8 mouse cellular contexts compared by ENCODE assay signal in genomic region chr5:115165895-115166814, GRCm38 (mm10). TPM values are rescaled to one million over a fixed set of nuclear protein-coding genes. Genes with fewer than 3 reads are reported as not detected.
DNase-seq lines count a peak whose midpoint lies in the region; ATAC-seq and TF ChIP-seq lines count a peak whose summit lies in the region.

No protein-coding gene starts in this region.

- no peak overlapping the region for H3K4me3 ChIP-seq in kidney, embryonic 16.5 days (ENCODE audit: low read length)
- no peak overlapping the region for H3K4me3 ChIP-seq in small intestine, adult 2 months (ENCODE audit: low read depth, low read length)

- peak; percentile 33 for DNase-seq in adrenal gland, postnatal 25 days
- no peak for DNase-seq in adrenal gland, adult 18-20 months (ENCODE audit: low spot score in 2 of 2)
- DNase-seq in 416B (ENCODE audit: low read depth), result peak; percentile 86
- DNase-seq in cerebellum, postnatal 25 days, result peak; percentile 64 to 77
- DNase-seq in ovary, postnatal 14 days (ENCODE audit: low spot score), result no peak
- DNase-seq in lung, postnatal 36 days, result no peak

- no peak overlapping the region for H3K4me2 ChIP-seq in kidney, embryonic 16.5 days (replicated peaks; ENCODE audit: low read depth, low read length)

- TF ChIP-seq CTCF in small intestine, adult 2 months (IDR thresholded peaks at IDR 0.05; ENCODE audit: extremely low read depth, insufficient read length, insufficient replicate concordance, low read depth, low read length), result no peak

- no peaks in the 10 kb centered on the region for H3K27me3 ChIP-seq in kidney, embryonic 16.5 days (ENCODE audit: insufficient read depth, low read length)
- no peaks in the 10 kb centered on the region for H3K27me3 ChIP-seq in small intestine, adult 2 months (ENCODE audit: control insufficient read depth, insufficient read depth, low read length)

- no peaks in the 10 kb centered on the region for H3K9me3 ChIP-seq in kidney, embryonic 16.5 days (ENCODE audit: low read length)

- ATAC-seq in kidney, embryonic 16.5 days (ENCODE audit: low FRiP score, low TSS enrichment), result peak; percentile 32

- WGBS in kidney, embryonic 16.5 days, result 46% methylated on average over 11 of the region's 11 CpGs
- 23% methylated on average over 11 of the region's 11 CpGs for WGBS in small intestine, adult 2 months

- H3K36me3 ChIP-seq in kidney, embryonic 16.5 days (ENCODE audit: insufficient read depth, low read length), result no peaks in the 10 kb centered on the region
- H3K36me3 ChIP-seq in small intestine, adult 2 months (ENCODE audit: control insufficient read depth, insufficient read depth, low read length), result no peaks in the 10 kb centered on the region

- H3K27ac ChIP-seq in kidney, embryonic 16.5 days (ENCODE audit: low read length), result peak overlapping the region; percentile 85
- H3K27ac ChIP-seq in small intestine, adult 2 months (ENCODE audit: insufficient read depth, low read depth, low read length), result 0 out of 2 replicates have a peak overlapping the region, but pooled peaks have one; percentile 0

- H3K4me1 ChIP-seq in kidney, embryonic 16.5 days (ENCODE audit: insufficient read depth, low read length), result peaks cover 35% of the 10 kb centered on the region
- H3K4me1 ChIP-seq in small intestine, adult 2 months (ENCODE audit: control insufficient read depth, insufficient read depth, insufficient read length, low read length), result peaks cover 15% of the 10 kb centered on the region

- no peak for TF ChIP-seq POLR2A in small intestine, adult 2 months (IDR thresholded peaks at IDR 0.05; ENCODE audit: low read depth, low read length)

- H3K9ac ChIP-seq in kidney, embryonic 16.5 days (replicated peaks; ENCODE audit: low read length), result peak overlapping the region; percentile 31

RNA-seq across cellular contexts. Expression of gene Mlec, which starts 8.2 kb away (rescaled TPM):
- total RNA-seq in adrenal gland, postnatal 25 days (2021), result 139 and 194 TPM in 2 replicates
- 100 to 1,000 TPM; 173 to 221 TPM for total RNA-seq in adrenal gland, adult 18-20 months (2021)
- polyA plus RNA-seq in kidney, embryonic 16.5 days (2015; fragmentation: Nextera tagmentation; extraction: Ambion mirVana), result 85.0 and 86.2 TPM in 2 replicates
- polyA plus RNA-seq in small intestine, adult 2 months (2012; rRNA removed), result 56.0 and 78.3 TPM in 2 replicates

RNA-seq across cellular contexts. Expression of gene Cabp1, which starts 28.0 kb away (rescaled TPM):
- total RNA-seq in adrenal gland, postnatal 25 days (2021), result 36.4 and 44.4 TPM in 2 replicates
- 10 to 100 TPM; 28.4 to 34.3 TPM for total RNA-seq in adrenal gland, adult 18-20 months (2021)
- polyA plus RNA-seq in kidney, embryonic 16.5 days (2015; fragmentation: Nextera tagmentation; extraction: Ambion mirVana), result 1.3 TPM in 2 replicates
- 0.89 and 1.0 TPM in 2 replicates for polyA plus RNA-seq in small intestine, adult 2 months (2012; rRNA removed)

RNA-seq across cellular contexts. Expression of gene Unc119b, which starts 31.4 kb away (rescaled TPM):
- 36.2 and 41.3 TPM in 2 replicates for total RNA-seq in adrenal gland, postnatal 25 days (2021)
- total RNA-seq in adrenal gland, adult 18-20 months (2021), result 10 to 100 TPM; 36.6 to 46.1 TPM
- 53.5 and 54.8 TPM in 2 replicates for polyA plus RNA-seq in kidney, embryonic 16.5 days (2015; fragmentation: Nextera tagmentation; extraction: Ambion mirVana)
- 16.9 and 26.5 TPM in 2 replicates for polyA plus RNA-seq in small intestine, adult 2 months (2012; rRNA removed)

RNA-seq across cellular contexts. Expression of gene Acads, which starts 47.0 kb away (rescaled TPM):
- total RNA-seq in adrenal gland, postnatal 25 days (2021), result 181 and 197 TPM in 2 replicates
- total RNA-seq in adrenal gland, adult 18-20 months (2021), result 100 to 1,000 TPM; 211 to 251 TPM
- 98.1 and 106 TPM in 2 replicates for polyA plus RNA-seq in kidney, embryonic 16.5 days (2015; fragmentation: Nextera tagmentation; extraction: Ambion mirVana)
- polyA plus RNA-seq in small intestine, adult 2 months (2012; rRNA removed), result 63.3 and 95.9 TPM in 2 replicates

Comparison
In these comparisons a context has a peak if more than half of its experiments do, and no peak if none do; other contexts are left out.
1. DNase-seq: peak in adrenal gland, postnatal 25 days (single experiment), 416B (single experiment) and cerebellum, postnatal 25 days (2 of 2); none in adrenal gland, adult 18-20 months (0 of 2), ovary, postnatal 14 days (single experiment) and lung, postnatal 36 days (single experiment).